Mouse (Mus musculus) forebrain, embryonic 15.5 days (tissue): Measurements from ENCODE around the gene Ccdc157. TPM values are rescaled to one million over a fixed set of nuclear protein-coding genes. Genes with fewer than 3 reads are reported as not detected.
A peak's percentile ranks its signal among the peaks of the same experiment; 100 is the strongest.
"Not testable (repeated sequence)": the region's sequence is repeated elsewhere in the genome, so short reads cannot be mapped to it uniquely, and the experiment has no call there.

ENCODE experiments used
- ATAC-seq: fragments of 200-750 bp; cut with Nextera tagmentation; replicated peaks from 2 replicates; pipeline ENCODE4 v1.8.0; 2017; ENCODE audit warnings: mild to moderate bottlenecking, moderate TSS enrichment, moderate library complexity
- H3K27ac ChIP-seq: fragments of 300-500 bp; sonication (generic); replicated peaks from 2 replicates; pipeline ENCODE4 v1.5.1; 2015; ENCODE audit warnings: mild to moderate bottlenecking, inconsistent platforms
- H3K27me3 ChIP-seq: fragments of 300-500 bp; sonication (generic); 2 replicates; pipeline ENCODE4 v1.6.1; 2015; ENCODE audit warnings: inconsistent platforms
- H3K36me3 ChIP-seq: fragments of 300-500 bp; sonication (generic); 2 replicates; pipeline ENCODE4 v1.6.1; 2015; ENCODE audit warnings: mild to moderate bottlenecking, inconsistent platforms
- H3K4me1 ChIP-seq: fragments of 300-500 bp; sonication (generic); 2 replicates; pipeline ENCODE4 v1.6.1; 2015; ENCODE audit warnings: inconsistent platforms
- H3K4me2 ChIP-seq: fragments of 300-500 bp; sonication (generic); replicated peaks from 2 replicates; pipeline ENCODE4 v1.6.1; 2015; ENCODE audit warnings: mild to moderate bottlenecking, inconsistent platforms
- H3K4me3 ChIP-seq: fragments of 300-500 bp; sonication (generic); 2 replicates; pipeline ENCODE4 v1.5.1; 2015; ENCODE audit warnings: mild to moderate bottlenecking, inconsistent platforms
- H3K9ac ChIP-seq: fragments of 300-500 bp; sonication (generic); replicated peaks from 2 replicates; pipeline ENCODE4 v1.6.1; 2015; ENCODE audit warnings: mild to moderate bottlenecking, inconsistent platforms
- H3K9me3 ChIP-seq: fragments of 300-500 bp; sonication (generic); 2 replicates; pipeline ENCODE4 v1.6.1; 2016; ENCODE audit warnings: inconsistent platforms
- WGBS: fragments of 180-500 bp; shearing (Covaris S2); methylation state at CpG from one replicate; pipeline ENCODE4 v1.1.7; 2015; ENCODE audit warnings: mixed read lengths; 5-methylcytosine and 5-hydroxymethylcytosine counted together
- polyA plus RNA-seq: library from polyadenylated mRNA; unstranded; fragments of >200 nt; fragmentation: Nextera tagmentation; extraction: Ambion mirVana; gene quantifications from 2 replicates; pipeline ENCODE4 v1.2.1, GENCODE M21; 2015

Ccdc157 gene
- polyA plus RNA-seq, 1 experiment from 2014 or later = 6.9 TPM

- Histone ChIP-seq H3K36me3 (no peaks in the 10 kb centered on the region), H3K9ac (no peak overlapping the region), H3K9me3 (no peaks in the 10 kb centered on the region), H3K4me1 (peaks cover 17% of the 10 kb centered on the region), H3K4me3 (no peak overlapping the region), H3K27ac (no peak overlapping the region), H3K27me3 (no peaks in the 10 kb centered on the region; the same call in 1 of the 2 replicates), H3K4me2 (no peak overlapping the region)
- no peak for ATAC-seq
- WGBS = 84% methylated on average over 5 of the region's 5 CpGs
Observed at GRCm38 (mm10) chr11:4122226-4122625, 37.9 kb downstream of the Ccdc157 start.

GRCm38 (mm10) chr11:4121691-4122090, 38.4 kb downstream of the Ccdc157 start:
- no peaks in the 10 kb centered on the region; the same call in 1 of the 2 replicates for H3K27me3 ChIP-seq
- H3K4me1 ChIP-seq = peaks cover 22% of the 10 kb centered on the region
- H3K36me3 ChIP-seq = no peaks in the 10 kb centered on the region
- no peaks in the 10 kb centered on the region for H3K9me3 ChIP-seq
- no peak overlapping the region for H3K4me2 ChIP-seq
- no peak overlapping the region for H3K27ac ChIP-seq
- no peak for ATAC-seq
- 85% methylated on average over 3 of the region's 3 CpGs for WGBS
- H3K4me3 ChIP-seq = no peak overlapping the region
- no peak overlapping the region for H3K9ac ChIP-seq

GRCm38 (mm10) chr11:4119635-4120034, 40.5 kb downstream of the Ccdc157 start:
- Histone ChIP-seq H3K27ac (no peak overlapping the region), H3K4me1 (peaks cover 25% of the 10 kb centered on the region), H3K27me3 (no peaks in the 10 kb centered on the region; the same call in 1 of the 2 replicates), H3K9ac (no peak overlapping the region), H3K4me3 (no peak overlapping the region), H3K4me2 (no peak overlapping the region), H3K36me3 (no peaks in the 10 kb centered on the region), H3K9me3 (no peaks in the 10 kb centered on the region)
- 86% methylated on average over 5 of the region's 5 CpGs for WGBS
- no peak for ATAC-seq

- H3K36me3 ChIP-seq = no peaks in the 10 kb centered on the region
- peaks cover 25% of the 10 kb centered on the region for H3K4me1 ChIP-seq
- no peak overlapping the region for H3K27ac ChIP-seq
- peak overlapping the region; percentile 98 for H3K4me2 ChIP-seq
- peak overlapping the region; percentile 66 for H3K9ac ChIP-seq
- WGBS = 2% methylated on average over 41 of the region's 41 CpGs
- H3K4me3 ChIP-seq = peak overlapping the region; percentile 52
- ATAC-seq = peak; percentile 63
- H3K9me3 ChIP-seq = no peaks in the 10 kb centered on the region
- H3K27me3 ChIP-seq = no peaks in the 10 kb centered on the region; the same call in 1 of the 2 replicates
Observed at GRCm38 (mm10) chr11:4118081-4118921, 41.8 kb downstream of the Ccdc157 start.

- Histone ChIP-seq H3K27me3 (no peaks in the 10 kb centered on the region; the same call in 1 of the 2 replicates), H3K36me3 (no peaks in the 10 kb centered on the region), H3K9ac (no peak overlapping the region), H3K9me3 (no peaks in the 10 kb centered on the region), H3K4me3 (peak overlapping the region; percentile 52), H3K27ac (no peak overlapping the region), H3K4me2 (peak overlapping the region; percentile 98), H3K4me1 (peaks cover 25% of the 10 kb centered on the region)
- 25% methylated on average over 3 of the region's 3 CpGs for WGBS
- ATAC-seq = no peak
Observed at GRCm38 (mm10) chr11:4117372-4118071, 42.6 kb downstream of the Ccdc157 start.

GRCm38 (mm10) chr11:4116458-4117141, 43.5 kb downstream of the Ccdc157 start:
- no peak overlapping the region for H3K27ac ChIP-seq
- H3K9ac ChIP-seq = no peak overlapping the region
- no peak overlapping the region for H3K4me2 ChIP-seq
- ATAC-seq = no peak
- H3K4me1 ChIP-seq = peaks cover 25% of the 10 kb centered on the region
- H3K36me3 ChIP-seq = no peaks in the 10 kb centered on the region
- H3K4me3 ChIP-seq = no peak overlapping the region
- H3K9me3 ChIP-seq = no peaks in the 10 kb centered on the region
- WGBS = 58% methylated on average over 11 of the region's 11 CpGs
- no peaks in the 10 kb centered on the region; the same call in 1 of the 2 replicates for H3K27me3 ChIP-seq

- Histone ChIP-seq H3K36me3 (no peaks in the 10 kb centered on the region; the same call in 1 of the 2 replicates), H3K4me3 (no peak overlapping the region), H3K4me2 (no peak overlapping the region), H3K9me3 (no peaks in the 10 kb centered on the region), H3K27me3 (no peaks in the 10 kb centered on the region; the same call in 1 of the 2 replicates), H3K27ac (no peak overlapping the region), H3K9ac (no peak overlapping the region), H3K4me1 (peaks cover 25% of the 10 kb centered on the region)
- ATAC-seq = no peak
- 90% methylated on average over 4 of the region's 4 CpGs for WGBS
Observed at GRCm38 (mm10) chr11:4115407-4115806, 44.7 kb downstream of the Ccdc157 start.

GRCm38 (mm10) chr11:4114541-4114940, 45.6 kb downstream of the Ccdc157 start:
- H3K27me3 ChIP-seq, H3K9ac ChIP-seq, H3K4me3 ChIP-seq, H3K4me2 ChIP-seq, H3K36me3 ChIP-seq, H3K9me3 ChIP-seq, ATAC-seq, H3K27ac ChIP-seq: not testable (repeated sequence)
- 58% methylated on average over 6 of the region's 6 CpGs for WGBS
- peaks cover 25% of the 10 kb centered on the region for H3K4me1 ChIP-seq

- Histone ChIP-seq H3K9ac (no peak overlapping the region), H3K4me2 (no peak overlapping the region), H3K4me1 (peaks cover 25% of the 10 kb centered on the region), H3K27me3 (no peaks in the 10 kb centered on the region), H3K36me3 (no peaks in the 10 kb centered on the region; the same call in 1 of the 2 replicates), H3K4me3 (no peak overlapping the region), H3K27ac (no peak overlapping the region), H3K9me3 (no peaks in the 10 kb centered on the region)
- ATAC-seq = no peak
- WGBS = 83% methylated on average over 6 of the region's 6 CpGs
Observed at GRCm38 (mm10) chr11:4113970-4114369, 46.1 kb downstream of the Ccdc157 start.

GRCm38 (mm10) chr11:4113496-4113895, 46.6 kb downstream of the Ccdc157 start:
- Histone ChIP-seq H3K27me3 (no peaks in the 10 kb centered on the region), H3K4me2 (no peak overlapping the region), H3K9me3 (no peaks in the 10 kb centered on the region), H3K27ac (no peak overlapping the region), H3K9ac (no peak overlapping the region), H3K4me3 (no peak overlapping the region), H3K36me3 (no peaks in the 10 kb centered on the region; the same call in 1 of the 2 replicates), H3K4me1 (peaks cover 20% of the 10 kb centered on the region)
- 79% methylated on average over 4 of the region's 4 CpGs for WGBS
- no peak for ATAC-seq

- H3K36me3 ChIP-seq = no peaks in the 10 kb centered on the region; the same call in 1 of the 2 replicates
- no peaks in the 10 kb centered on the region for H3K27me3 ChIP-seq
- 87% methylated on average over 6 of the region's 6 CpGs for WGBS
- no peak overlapping the region for H3K27ac ChIP-seq
- no peak overlapping the region for H3K4me3 ChIP-seq
- no peak overlapping the region for H3K9ac ChIP-seq
- no peak overlapping the region for H3K4me2 ChIP-seq
- ATAC-seq = no peak
- H3K4me1 ChIP-seq = peaks cover 15% of the 10 kb centered on the region
- H3K9me3 ChIP-seq = no peaks in the 10 kb centered on the region
Observed at GRCm38 (mm10) chr11:4112861-4113260, 47.2 kb downstream of the Ccdc157 start.

GRCm38 (mm10) chr11:4112033-4112432, 48.1 kb downstream of the Ccdc157 start:
- no peak overlapping the region for H3K9ac ChIP-seq
- WGBS = 90% methylated on average over 4 of the region's 4 CpGs
- no peak overlapping the region for H3K4me2 ChIP-seq
- ATAC-seq = no peak
- no peak overlapping the region for H3K4me3 ChIP-seq
- no peaks in the 10 kb centered on the region for H3K9me3 ChIP-seq
- no peak overlapping the region for H3K27ac ChIP-seq
- no peaks in the 10 kb centered on the region; the same call in 1 of the 2 replicates for H3K36me3 ChIP-seq
- peaks cover 7% of the 10 kb centered on the region for H3K4me1 ChIP-seq
- H3K27me3 ChIP-seq = no peaks in the 10 kb centered on the region
